Mouse (Mus musculus) lung, postnatal 0 days (tissue): ENCODE results near the gene Myh14.

Experiments used
- CTCF ChIP-seq: IDR thresholded peaks from 2 replicates; pipeline ENCODE4 v1.5.1; 2016; ENCODE audit warnings: antibody characterized with exemption, mild to moderate bottlenecking
- EP300 ChIP-seq: IDR thresholded peaks from 2 replicates; pipeline ENCODE4 v1.6.1; 2016; ENCODE audit warnings: antibody characterized with exemption, mild to moderate bottlenecking, control low read depth

DNA sequence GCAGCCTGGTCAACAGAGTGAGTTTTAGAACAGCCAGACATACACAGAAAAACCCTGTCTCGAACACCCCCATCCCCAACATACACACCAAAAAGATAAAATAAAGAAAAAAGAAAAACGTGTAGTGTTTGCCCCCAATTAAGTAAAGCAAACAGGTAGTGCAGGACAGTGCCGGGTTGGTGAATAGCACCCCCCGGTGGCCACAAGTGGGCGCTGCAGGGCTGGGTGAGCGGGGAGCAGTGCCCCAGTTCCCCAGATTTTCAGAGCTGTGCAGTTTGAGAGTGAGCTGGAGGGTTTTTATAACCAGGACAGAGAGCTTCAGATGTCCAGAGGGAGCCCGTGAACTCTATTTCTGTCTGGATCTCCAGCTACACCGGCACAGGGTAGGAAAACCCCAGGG, 28.8 kb downstream of the Myh14 start:
- TF ChIP-seq CTCF (peak; percentile 67), EP300 (no peak)
